Mouse (Mus musculus): ENCODE results near the gene 4933427D14Rik.

DNA sequence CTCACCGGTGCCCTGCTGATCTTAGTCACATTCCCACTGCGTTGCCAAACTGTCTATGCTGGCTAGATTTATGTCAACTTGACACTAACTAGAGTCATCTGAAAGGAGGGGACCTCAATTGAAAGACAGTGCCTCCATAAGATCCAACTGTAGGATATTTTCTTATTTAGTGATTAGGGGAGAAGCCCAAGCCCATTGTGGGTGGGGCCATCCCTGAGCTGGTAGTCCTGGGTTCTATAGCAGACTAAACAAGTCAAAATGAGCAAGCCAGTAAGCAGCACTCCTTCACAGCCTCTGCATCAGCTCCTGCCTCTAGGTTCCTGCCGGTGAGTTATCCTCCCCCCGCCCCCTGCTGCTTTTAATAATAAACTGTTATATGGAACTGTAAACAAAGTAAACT, 26.1 kb downstream of the 4933427D14Rik start:
- TF ChIP-seq CTCF (IDR thresholded peaks at IDR 0.05; ENCODE audit: borderline replicate concordance, insufficient read depth, low read depth, low read length): no peak
- no peak for TF ChIP-seq POLR2A (IDR thresholded peaks at IDR 0.05; ENCODE audit: borderline replicate concordance, insufficient read depth, low read length)
